Mouse (Mus musculus) stomach, embryonic 15.5 days (tissue): Measurements from ENCODE around the gene Barhl2. TPM values are rescaled to one million over a fixed set of nuclear protein-coding genes. Genes with fewer than 3 reads are reported as not detected.

Source experiments
- ATAC-seq: fragments of 200-750 bp; cut with Nextera tagmentation; 2 replicates; pipeline ENCODE4 v1.8.0; 2017; ENCODE audit warnings: low read depth, moderate number of reproducible peaks, moderate TSS enrichment; ENCODE audit not compliant: insufficient read depth, low FRiP score
- H3K27ac ChIP-seq: fragments of 300-500 bp; sonication (generic); 2 replicates; pipeline ENCODE4 v1.5.1; 2015; ENCODE audit warnings: mild to moderate bottlenecking, inconsistent platforms
- H3K27me3 ChIP-seq: fragments of 300-500 bp; sonication (generic); replicated peaks from 2 replicates; pipeline ENCODE4 v1.6.1; 2015; ENCODE audit warnings: inconsistent platforms
- H3K36me3 ChIP-seq: fragments of 300-500 bp; sonication (generic); 2 replicates; pipeline ENCODE4 v1.6.1; 2015; ENCODE audit warnings: inconsistent platforms
- H3K4me1 ChIP-seq: fragments of 300-500 bp; sonication (generic); 2 replicates; pipeline ENCODE4 v1.6.1; 2015; ENCODE audit warnings: inconsistent platforms
- H3K4me2 ChIP-seq: fragments of 300-500 bp; sonication (generic); 2 replicates; pipeline ENCODE4 v1.6.1; 2015; ENCODE audit warnings: mild to moderate bottlenecking, inconsistent platforms
- H3K4me3 ChIP-seq: fragments of 300-500 bp; sonication (generic); replicated peaks from 2 replicates; pipeline ENCODE4 v1.5.1; 2015; ENCODE audit warnings: inconsistent platforms
- H3K9ac ChIP-seq: fragments of 300-500 bp; sonication (generic); 2 replicates; pipeline ENCODE4 v1.6.1; 2015; ENCODE audit warnings: inconsistent platforms
- H3K9me3 ChIP-seq: fragments of 300-500 bp; sonication (generic); 2 replicates; pipeline ENCODE4 v1.6.1; 2016; ENCODE audit warnings: inconsistent platforms
- WGBS: fragments of 180-500 bp; shearing (Covaris S2); methylation state at CpG from one replicate; pipeline ENCODE4 v1.1.7; 2015; 5-methylcytosine and 5-hydroxymethylcytosine counted together
- polyA plus RNA-seq: library from polyadenylated mRNA; unstranded; fragments of >200 nt; fragmentation: Nextera tagmentation; extraction: Ambion mirVana; gene quantifications from 2 replicates; pipeline ENCODE4 v1.2.1, GENCODE M21; 2015

Gene Barhl2
- polyA plus RNA-seq, 1 experiment from 2014 or later: not detected

GRCm38 (mm10) chr5:106438916-106439315, 19.1 kb downstream of the Barhl2 start:
- Histone ChIP-seq H3K36me3 (no peaks in the 10 kb centered on the region), H3K27ac (no peak overlapping the region), H3K4me3 (no peak overlapping the region), H3K9me3 (no peaks in the 10 kb centered on the region), H3K4me1 (no peaks in the 10 kb centered on the region), H3K9ac (no peak overlapping the region), H3K27me3 (peaks cover 11% of the 10 kb centered on the region; the same call in 1 of the 2 replicates), H3K4me2 (no peak overlapping the region)
- no peak for ATAC-seq
- WGBS: 85% methylated on average over 7 of the region's 7 CpGs

GRCm38 (mm10) chr5:106426069-106426468, 31.9 kb downstream of the Barhl2 start:
- WGBS: 62% methylated on average over 7 of the region's 7 CpGs
- no peak overlapping the region for H3K4me2 ChIP-seq
- no peak overlapping the region for H3K9ac ChIP-seq
- H3K4me3 ChIP-seq: no peak overlapping the region
- H3K27me3 ChIP-seq: no peaks in the 10 kb centered on the region
- no peak overlapping the region for H3K27ac ChIP-seq
- H3K36me3 ChIP-seq: no peaks in the 10 kb centered on the region
- no peak for ATAC-seq
- H3K4me1 ChIP-seq: no peaks in the 10 kb centered on the region
- H3K9me3 ChIP-seq: no peaks in the 10 kb centered on the region

GRCm38 (mm10) chr5:106420871-106421270, 37.1 kb downstream of the Barhl2 start:
- no peaks in the 10 kb centered on the region for H3K27me3 ChIP-seq
- WGBS: 84% methylated on average over 8 of the region's 8 CpGs
- H3K36me3 ChIP-seq: no peaks in the 10 kb centered on the region
- no peak for ATAC-seq
- H3K9me3 ChIP-seq: no peaks in the 10 kb centered on the region
- H3K4me1 ChIP-seq: no peaks in the 10 kb centered on the region
- H3K9ac ChIP-seq: no peak overlapping the region
- H3K4me3 ChIP-seq: no peak overlapping the region
- no peak overlapping the region for H3K27ac ChIP-seq
- H3K4me2 ChIP-seq: no peak overlapping the region

- no peaks in the 10 kb centered on the region for H3K4me1 ChIP-seq
- H3K4me3 ChIP-seq: no peak overlapping the region
- H3K9me3 ChIP-seq: no peaks in the 10 kb centered on the region
- ATAC-seq: no peak
- no peaks in the 10 kb centered on the region for H3K36me3 ChIP-seq
- H3K27ac ChIP-seq: no peak overlapping the region
- H3K4me2 ChIP-seq: no peak overlapping the region
- H3K27me3 ChIP-seq: no peaks in the 10 kb centered on the region
- no peak overlapping the region for H3K9ac ChIP-seq
- 86% methylated on average over 11 of the region's 11 CpGs for WGBS
These were observed 37.6 kb downstream of the Barhl2 start for GRCm38 (mm10) chr5:106420370-106420769.

- Histone ChIP-seq H3K36me3 (no peaks in the 10 kb centered on the region), H3K4me3 (no peak overlapping the region), H3K27me3 (no peaks in the 10 kb centered on the region), H3K9ac (no peak overlapping the region), H3K27ac (no peak overlapping the region), H3K9me3 (no peaks in the 10 kb centered on the region), H3K4me2 (no peak overlapping the region), H3K4me1 (no peaks in the 10 kb centered on the region)
- no peak for ATAC-seq
- WGBS: 33% methylated on average over 7 of the region's 7 CpGs
These were observed 40.8 kb downstream of the Barhl2 start for GRCm38 (mm10) chr5:106417210-106417609.

GRCm38 (mm10) chr5:106416550-106416949, 41.4 kb downstream of the Barhl2 start:
- no peaks in the 10 kb centered on the region for H3K27me3 ChIP-seq
- H3K9me3 ChIP-seq: no peaks in the 10 kb centered on the region
- no peak overlapping the region for H3K4me2 ChIP-seq
- no peak overlapping the region for H3K4me3 ChIP-seq
- H3K36me3 ChIP-seq: no peaks in the 10 kb centered on the region
- H3K27ac ChIP-seq: no peak overlapping the region
- no peaks in the 10 kb centered on the region for H3K4me1 ChIP-seq
- 46% methylated on average over 6 of the region's 6 CpGs for WGBS
- no peak overlapping the region for H3K9ac ChIP-seq
- peak; percentile 66; the same call in 1 of the 2 replicates for ATAC-seq

- no peaks in the 10 kb centered on the region for H3K27me3 ChIP-seq
- 76% methylated on average over 6 of the region's 6 CpGs for WGBS
These were observed 42.2 kb downstream of the Barhl2 start for GRCm38 (mm10) chr5:106415734-106416133.

GRCm38 (mm10) chr5:106402761-106403160, 55.2 kb downstream of the Barhl2 start:
- no peaks in the 10 kb centered on the region for H3K9me3 ChIP-seq
- no peaks in the 10 kb centered on the region for H3K36me3 ChIP-seq
- H3K27ac ChIP-seq: no peak overlapping the region
- WGBS: 86% methylated on average over 2 of the region's 2 CpGs
- H3K9ac ChIP-seq: no peak overlapping the region
- H3K27me3 ChIP-seq: no peaks in the 10 kb centered on the region
- no peak overlapping the region for H3K4me3 ChIP-seq
- no peak overlapping the region for H3K4me2 ChIP-seq
- no peaks in the 10 kb centered on the region for H3K4me1 ChIP-seq
- ATAC-seq: no peak

More at GRCm38 (mm10) chr5:106415734-106416133, 42.2 kb downstream of the Barhl2 start:
- H3K4me3 ChIP-seq: no peak overlapping the region
- no peaks in the 10 kb centered on the region for H3K36me3 ChIP-seq
- no peaks in the 10 kb centered on the region for H3K9me3 ChIP-seq
- H3K4me2 ChIP-seq: no peak overlapping the region
- H3K9ac ChIP-seq: no peak overlapping the region
- no peak for ATAC-seq
- H3K4me1 ChIP-seq: no peaks in the 10 kb centered on the region
- no peak overlapping the region for H3K27ac ChIP-seq

Other genes starting within 250 kb of the Barhl2 start
- gene Gm17304, start 150.9 kb upstream of the Barhl2 start, polyA plus RNA-seq: not detected in 2 replicates
- gene Zfp644, start 239.1 kb upstream of the Barhl2 start, polyA plus RNA-seq: 51.9 and 54.2 TPM in 2 replicates